In genomic region chr3:58382676-58383075, GRCm38 (mm10) we compare ENCODE assay signal across 22 mouse cellular contexts. TPM values are rescaled to one million over a fixed set of nuclear protein-coding genes. Genes with fewer than 3 reads are reported as not detected.
DNase-seq lines count a peak whose midpoint lies in the region; ATAC-seq lines count a peak whose summit lies in the region.
"Had no signal": no experiment of that assay in that cellular context is flagged by ENCODE, and none has a peak within 500 bp of the region (broad histone marks: within the 10 kb centered on the region; RNA-seq: fewer than 3 reads in every experiment).

No protein-coding gene starts in this region.

- no peak overlapping the region for H3K27ac ChIP-seq in heart, embryonic 12.5 days (ENCODE audit: poor library complexity, severe bottlenecking)
- H3K27ac ChIP-seq in heart, embryonic 10.5 days, result no peak overlapping the region
- no peak overlapping the region for H3K27ac ChIP-seq in heart, embryonic 11.5 days (ENCODE audit: low read depth, low read length)

- peak; percentile 2 for DNase-seq in heart, adult 11 months
- DNase-seq in heart, embryonic 10.5 days (ENCODE audit: low spot score), result peak; percentile 85
- DNase-seq in heart, postnatal 4 days, result no peak
- DNase-seq in heart, postnatal 25 days (ENCODE audit: low spot score), result no peak
- DNase-seq in yolk sac, embryonic 10.5 days (ENCODE audit: low spot score), result peak; percentile 13
- DNase-seq in layer of hippocampus, postnatal 25 days (ENCODE audit: extremely low spot score in 1 of 2, low spot score in 1 of 2), result no peak
- DNase-seq: adrenal gland, adult 2 months; adrenal gland, adult 8-10 months; adrenal gland, postnatal 10 days; adrenal gland, postnatal 14 days; adrenal gland, postnatal 25 days; adrenal gland, postnatal 36 days; B cell, adult 2 months; cerebellum, adult 11 months; cerebellum, adult 11-12 months had no signal

- no peak; the same call in 1 of the 2 replicates for ATAC-seq in heart, embryonic 12.5 days (ENCODE audit: insufficient number of reproducible peaks, low FRiP score)
- peak; percentile 77 for ATAC-seq in heart, embryonic 11.5 days (replicated peaks; ENCODE audit: insufficient number of reproducible peaks, low FRiP score, low TSS enrichment)
- ATAC-seq: activated CD4-positive, CD25-positive, alpha-beta regulatory T cell, adult 4 months; CD4-positive, CD25-positive, alpha-beta regulatory T cell, adult 4 months; Patski had no signal

- no peak overlapping the region for H3K9ac ChIP-seq in heart, embryonic 12.5 days
- H3K9ac ChIP-seq in heart, embryonic 11.5 days (ENCODE audit: low read depth, low read length), result no peak overlapping the region

- no peak overlapping the region for H3K4me3 ChIP-seq in heart, embryonic 12.5 days
- no peak overlapping the region for H3K4me3 ChIP-seq in heart, embryonic 10.5 days
- no peak overlapping the region for H3K4me3 ChIP-seq in heart, embryonic 11.5 days (ENCODE audit: low read depth, low read length)

- no peak overlapping the region for H3K4me2 ChIP-seq in heart, embryonic 12.5 days
- H3K4me2 ChIP-seq in heart, embryonic 11.5 days, result no peak overlapping the region

- no peaks in the 10 kb centered on the region for H3K9me3 ChIP-seq in heart, embryonic 12.5 days (replicated peaks)
- no peaks in the 10 kb centered on the region for H3K9me3 ChIP-seq in heart, embryonic 10.5 days
- H3K9me3 ChIP-seq in heart, embryonic 11.5 days (replicated peaks; ENCODE audit: control insufficient read depth, low read length), result no peaks in the 10 kb centered on the region
- H3K9me3 ChIP-seq: G1E had no signal

- intact Hi-C loops in heart, postnatal 25 days (cut with DNase I), result no loop called here

- 91% methylated on average over 1 of the region's 1 CpGs for WGBS in heart, embryonic 12.5 days
- 97% methylated on average over 1 of the region's 1 CpGs for WGBS in heart, embryonic 10.5 days
- 82% methylated on average over 1 of the region's 1 CpGs for whole genome bisulfite sequencing in heart, embryonic 11.5 days (ENCODE audit: insufficient replicate concordance)

- H3K4me1 ChIP-seq in heart, embryonic 12.5 days (replicated peaks), result peaks cover 1% of the 10 kb centered on the region; the same call in 1 of the 2 replicates
- no peaks in the 10 kb centered on the region for H3K4me1 ChIP-seq in heart, embryonic 10.5 days
- no peaks in the 10 kb centered on the region for H3K4me1 ChIP-seq in heart, embryonic 11.5 days (ENCODE audit: control insufficient read depth, insufficient read depth, low read length)

- H3K36me3 ChIP-seq in heart, embryonic 12.5 days, result no peaks in the 10 kb centered on the region
- H3K36me3 ChIP-seq in heart, embryonic 10.5 days, result no peaks in the 10 kb centered on the region
- no peaks in the 10 kb centered on the region for H3K36me3 ChIP-seq in heart, embryonic 11.5 days (ENCODE audit: control insufficient read depth, insufficient read depth, low read length)
- H3K36me3 ChIP-seq: G1E had no signal

- H3K27me3 ChIP-seq in heart, embryonic 12.5 days (replicated peaks), result no peaks in the 10 kb centered on the region
- H3K27me3 ChIP-seq in heart, embryonic 10.5 days (ENCODE audit: insufficient read depth, poor library complexity, severe bottlenecking), result no peaks in the 10 kb centered on the region
- no peaks in the 10 kb centered on the region for H3K27me3 ChIP-seq in heart, embryonic 11.5 days (ENCODE audit: control insufficient read depth, insufficient read depth, low read length)
- H3K27me3 ChIP-seq: CH12.LX, Patski had no signal

RNA-seq across cellular contexts. Expression of gene Tsc22d2, which starts 31.8 kb away (rescaled TPM):
- 26.9 and 28.1 TPM in 2 replicates for polyA plus RNA-seq in heart, embryonic 12.5 days (2016; fragmentation: Nextera tagmentation; extraction: Ambion mirVana)
- 12.2 and 13.3 TPM in 2 replicates for polyA plus RNA-seq in heart, embryonic 10.5 days (2016; fragmentation: Nextera tagmentation; extraction: Ambion mirVana)
- 10 to 100 TPM; 46.7 to 49.8 TPM for total RNA-seq in heart, postnatal 4 days (2021)
- 16.6 and 17.7 TPM in 2 replicates for polyA plus RNA-seq in heart, embryonic 11.5 days (2014; fragmentation: Nextera tagmentation; extraction: Ambion mirVana)
- 10 to 100 TPM; 23.1 to 25.1 TPM for total RNA-seq in heart, postnatal 25 days (2021)
- 10 to 100 TPM; 38.1 to 38.2 TPM for total RNA-seq in layer of hippocampus, postnatal 25 days (2021)

Comparison
In these comparisons a context has a peak if more than half of its experiments do, and no peak if none do; other contexts are left out.
1. DNase-seq: peak in heart, adult 11 months (single experiment), heart, embryonic 10.5 days (single experiment) and yolk sac, embryonic 10.5 days (single experiment); none in heart, postnatal 4 days (single experiment), heart, postnatal 25 days (single experiment) and layer of hippocampus, postnatal 25 days (0 of 2).